ENCODE assay signal across 28 mouse cellular contexts in the genomic region with DNA sequence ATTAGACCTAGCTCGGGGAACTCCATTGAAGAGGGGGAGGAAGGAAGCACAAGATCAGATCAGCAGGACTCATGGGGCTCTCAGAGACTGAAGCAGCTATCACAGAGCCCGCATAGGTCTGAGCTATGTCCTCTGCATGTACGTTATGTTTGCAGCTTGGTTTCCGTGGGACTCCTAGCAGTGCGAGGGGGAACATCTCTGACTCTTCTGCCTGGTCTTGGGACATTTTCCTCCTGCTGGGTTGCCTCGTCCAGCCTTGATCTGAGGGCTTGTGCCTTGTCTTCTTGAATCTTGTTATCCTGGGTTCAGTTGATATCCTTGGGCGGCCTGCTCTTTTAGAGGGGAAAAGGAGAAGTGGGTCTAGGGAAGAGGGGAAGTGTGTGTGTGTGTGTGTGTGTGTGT. TPM values are rescaled to one million over a fixed set of nuclear protein-coding genes. Genes with fewer than 3 reads are reported as not detected.
DNase-seq lines count a peak whose midpoint lies in the region; ATAC-seq and TF ChIP-seq lines count a peak whose summit lies in the region.
"Had no signal": no experiment of that assay in that cellular context is flagged by ENCODE, and none has a peak within 500 bp of the region (broad histone marks: within the 10 kb centered on the region; RNA-seq: fewer than 3 reads in every experiment).

No protein-coding gene starts in this region.

- DNase-seq in heart, adult 11 months = peak; percentile 65
- DNase-seq in heart, postnatal 36 days = no peak
- no peak for DNase-seq in G1E (ENCODE audit: low spot score)
- DNase-seq in liver, embryonic 14.5 days (ENCODE audit: low read depth in 3 of 3, low spot score in 3 of 3) = no peak
- no peak for DNase-seq in left cerebral cortex, adult 11 months (ENCODE audit: low spot score)
- DNase-seq in thymus, postnatal 10 days (ENCODE audit: low spot score in 2 of 2) = no peak
- no peak for DNase-seq in neural tube, embryonic 10.5 days (ENCODE audit: extremely low spot score, low spot score)
- DNase-seq: cerebellum, adult 9-11 months; gastrocnemius, postnatal 10 days; kidney, adult 9 months; kidney, postnatal 25 days; lung, postnatal 36 days; thymus, postnatal 36 days had no signal

- WGBS in liver, embryonic 14.5 days (ENCODE audit: insufficient replicate concordance) = 9% methylated on average over 7 of the region's 7 CpGs

- peak overlapping the region; percentile 77 for H3K9ac ChIP-seq in liver, embryonic 14.5 days (replicated peaks)
- H3K9ac ChIP-seq: forebrain, embryonic 13.5 days; hindbrain, embryonic 15.5 days; lung, embryonic 15.5 days; stomach, embryonic 15.5 days had no signal

- H3K27ac ChIP-seq in liver, embryonic 14.5 days = peak overlapping the region; percentile 98
- H3K27ac ChIP-seq: forebrain, embryonic 13.5 days; hindbrain, embryonic 15.5 days; layer of hippocampus, adult 2 months; lung, embryonic 15.5 days; stomach, embryonic 15.5 days had no signal

- peaks cover 76% of the 10 kb centered on the region for H3K4me1 ChIP-seq in G1E (ENCODE audit: insufficient read depth, low read depth, low read length)
- peaks cover 87% of the 10 kb centered on the region for H3K4me1 ChIP-seq in erythroblast, embryonic 14.5 days (ENCODE audit: control insufficient read depth)
- peaks cover 41 to 48% of the 10 kb centered on the region in 2 experiments for H3K4me1 ChIP-seq in liver, embryonic 14.5 days (replicated peaks; ENCODE audit: control insufficient read depth in 2 of 2, insufficient read depth in 2 of 2, low read length in 1 of 2)
- H3K4me1 ChIP-seq: hindbrain, embryonic 15.5 days; lung, embryonic 15.5 days; stomach, embryonic 15.5 days had no signal

- ATAC-seq in G1E (ENCODE audit: extremely low read depth, insufficient number of reproducible peaks, low FRiP score, poor library complexity, severe bottlenecking) = no peak
- no peak for ATAC-seq in liver, embryonic 14.5 days (ENCODE audit: insufficient read depth)
- ATAC-seq: forebrain, embryonic 13.5 days; Patski had no signal

- H3K4me2 ChIP-seq in liver, embryonic 14.5 days (ENCODE audit: low read depth) = peak overlapping the region; percentile 76
- H3K4me2 ChIP-seq: forebrain, embryonic 13.5 days; hindbrain, embryonic 15.5 days; lung, embryonic 15.5 days; midbrain, embryonic 11.5 days; stomach, embryonic 15.5 days had no signal

- H3K27me3 ChIP-seq in G1E (ENCODE audit: insufficient read depth, low read length) = no peaks in the 10 kb centered on the region
- no peaks in the 10 kb centered on the region for H3K27me3 ChIP-seq in erythroblast, embryonic 14.5 days (ENCODE audit: control insufficient read depth)
- no peaks in the 10 kb centered on the region for H3K27me3 ChIP-seq in liver, embryonic 14.5 days (ENCODE audit: control insufficient read depth, insufficient read depth, low read length)
- H3K27me3 ChIP-seq: forebrain, embryonic 13.5 days; hindbrain, embryonic 15.5 days; lung, embryonic 15.5 days; Patski; stomach, embryonic 15.5 days had no signal

- intact Hi-C loops in heart, postnatal 36 days (cut with DNase I) = no loop called here

- no peak for TF ChIP-seq CTCF in G1E (IDR thresholded peaks at IDR 0.05; ENCODE audit: low read depth, low read length)
- no peak for TF ChIP-seq CTCF in liver, embryonic 14.5 days (IDR thresholded peaks at IDR 0.05; ENCODE audit: low read depth)

- H3K4me3 ChIP-seq in G1E (ENCODE audit: low read depth, low read length) = peak overlapping the region; percentile 40; the same call in 1 of the 2 replicates
- peak overlapping the region; percentile 41 for H3K4me3 ChIP-seq in erythroblast, embryonic 14.5 days (replicated peaks)
- no peak overlapping the region; a peak in 1 of 4 replicates for H3K4me3 ChIP-seq in liver, embryonic 14.5 days (ENCODE audit: insufficient read depth in 1 of 2, low read depth in 2 of 2, low read length in 2 of 2)
- H3K4me3 ChIP-seq: forebrain, embryonic 13.5 days; hindbrain, embryonic 15.5 days; layer of hippocampus, adult 2 months; lung, embryonic 15.5 days; stomach, embryonic 15.5 days had no signal

- TF ChIP-seq EP300 in liver, embryonic 14.5 days (IDR thresholded peaks at IDR 0.05; ENCODE audit: low read depth) = no peak

- no peaks in the 10 kb centered on the region for H3K36me3 ChIP-seq in G1E (replicated peaks)
- peaks cover 11% of the 10 kb centered on the region for H3K36me3 ChIP-seq in erythroblast, embryonic 14.5 days (ENCODE audit: control insufficient read depth)
- H3K36me3 ChIP-seq in liver, embryonic 14.5 days (replicated peaks; ENCODE audit: control insufficient read depth, insufficient read depth, low read depth) = no peaks in the 10 kb centered on the region
- H3K36me3 ChIP-seq: hindbrain, embryonic 15.5 days; lung, embryonic 15.5 days; stomach, embryonic 15.5 days had no signal

- no peaks in the 10 kb centered on the region for H3K9me3 ChIP-seq in G1E (replicated peaks)
- peaks cover 11% of the 10 kb centered on the region for H3K9me3 ChIP-seq in erythroblast, embryonic 14.5 days (ENCODE audit: control insufficient read depth, low read length)
- no peaks in the 10 kb centered on the region for H3K9me3 ChIP-seq in liver, embryonic 14.5 days (ENCODE audit: control insufficient read depth, low read length)
- H3K9me3 ChIP-seq: forebrain, embryonic 13.5 days; hindbrain, embryonic 15.5 days; lung, embryonic 15.5 days; stomach, embryonic 15.5 days had no signal

RNA-seq across cellular contexts. Expression of gene Asb17, which starts 53.6 kb away (rescaled TPM):
- total RNA-seq in heart, postnatal 36 days (2021) = not detected
- total RNA-seq in G1E (2014; fragmentation: Nextera tagmentation) = 3.1 and 5.5 TPM in 2 replicates
- total RNA-seq in G1E (2017) = 2.8 and 3.1 TPM in 2 replicates
- 0.08 TPM in 1 of 2 replicates, not detected in the other for polyA plus RNA-seq in G1E (2012)
- polyA plus RNA-seq in erythroblast, embryonic 14.5 days (2012) = not detected in 2 replicates
- 0.88 and 1.4 TPM in 2 replicates for polyA plus RNA-seq in liver, embryonic 14.5 days (2012; rRNA removed)
- polyA plus RNA-seq in liver, embryonic 14.5 days (2014; fragmentation: Nextera tagmentation; extraction: Ambion mirVana) = 3.9 and 5.8 TPM in 2 replicates
- total RNA-seq: adrenal gland, adult 18-20 months; adrenal gland, postnatal 36 days; gastrocnemius, postnatal 10 days; heart, postnatal 25 days; layer of hippocampus, adult 2 months; left cerebral cortex, adult 18-20 months; left cerebral cortex, postnatal 36 days; neutrophil, adult 5-6 weeks had no signal
- polyA plus RNA-seq: forebrain, embryonic 13.5 days; intestine, embryonic 14.5 days had no signal

Comparison
In these comparisons a context has a peak if more than half of its experiments do, and no peak if none do; other contexts are left out.
1. H3K4me3 ChIP-seq: peak in G1E (single experiment) and erythroblast, embryonic 14.5 days (single experiment); none in liver, embryonic 14.5 days (0 of 2).